Mouse (Mus musculus) heart, postnatal 0 days (tissue): ENCODE data around the gene Mafb.

ENCODE experiments used
- CTCF ChIP-seq: IDR thresholded peaks from 2 replicates; pipeline ENCODE4 v1.5.1; 2016; ENCODE audit warnings: antibody characterized with exemption, control low read depth, low read depth
- EP300 ChIP-seq: IDR thresholded peaks from 2 replicates; pipeline ENCODE4 v1.6.1; 2016; ENCODE audit warnings: antibody characterized with exemption, low read depth

DNA sequence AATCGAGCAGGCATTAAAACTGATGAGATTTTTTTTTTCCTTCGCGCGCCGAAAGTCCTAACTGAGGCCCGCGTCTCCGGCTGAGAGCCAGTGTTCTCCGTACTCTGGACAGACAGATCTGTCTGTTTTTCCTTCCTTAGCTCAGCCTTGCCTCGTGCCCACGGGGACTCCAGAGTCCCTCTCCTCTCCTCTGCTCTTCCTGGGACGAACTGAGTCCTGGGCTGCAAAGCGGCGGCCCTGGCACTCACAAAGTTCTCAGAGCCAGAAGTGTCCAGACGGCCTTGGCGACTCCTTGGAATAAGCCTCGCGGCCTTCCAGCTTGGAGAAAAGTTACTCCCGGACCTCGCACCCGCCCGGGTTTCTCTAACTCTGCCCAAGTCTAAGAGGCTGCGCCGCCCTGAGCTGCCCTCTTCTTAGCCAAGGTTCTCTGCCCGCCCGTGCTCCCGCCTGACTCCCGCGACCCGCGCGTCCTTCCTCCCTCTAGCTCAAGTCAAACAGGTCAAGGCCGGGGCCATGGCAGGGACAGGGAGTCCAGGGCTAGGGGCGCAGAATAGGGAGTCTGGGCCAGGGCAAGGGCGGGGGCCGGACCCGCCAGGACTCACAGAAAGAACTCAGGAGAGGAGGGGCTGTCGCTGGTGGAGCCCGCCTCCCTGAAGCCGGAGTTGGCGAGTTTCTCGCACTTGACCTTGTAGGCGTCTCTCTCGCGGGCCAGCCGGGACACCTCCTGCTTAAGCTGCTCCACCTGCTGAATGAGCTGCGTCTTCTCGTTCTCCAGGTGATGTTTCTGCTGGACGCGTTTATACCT is 1.6 kb downstream of the Mafb start:
- no peak for TF ChIP-seq CTCF
- TF ChIP-seq EP300: no peak
